Mouse (Mus musculus) thymus, adult 2 months (tissue): ENCODE measurements around the gene Fbxl4.

Experiments used
- CTCF ChIP-seq: fragments of 200-500 bp; IDR thresholded peaks from 2 replicates; pipeline ENCODE4 v1.5.1; 2012; ENCODE audit warnings: mild to moderate bottlenecking, control low read depth, low read length, moderate library complexity, borderline replicate concordance; ENCODE audit not compliant: control insufficient read depth, poor library complexity, insufficient read depth; ENCODE audit errors: extremely low read depth
- POLR2A ChIP-seq: fragments of 200-500 bp; IDR thresholded peaks from 2 replicates; pipeline ENCODE4 v1.6.1; 2012; ENCODE audit warnings: mild to moderate bottlenecking, low read length, control low read depth, moderate library complexity; ENCODE audit not compliant: control insufficient read depth, poor library complexity, insufficient read depth; ENCODE audit errors: extremely low read depth

- TF ChIP-seq POLR2A, result no peak
- no peak for TF ChIP-seq CTCF
These were observed 112.2 kb downstream of the Fbxl4 start for GRCm38 (mm10) chr4:22469575-22469974.
